Mouse (Mus musculus): ENCODE measurements around the gene Rrn3.
A peak's percentile ranks its signal among the peaks of the same experiment; 100 is the strongest.
"Not testable (repeated sequence)": the region's sequence is repeated elsewhere in the genome, so short reads cannot be mapped to it uniquely, and the experiment has no call there.

Rrn3 gene

GRCm38 (mm10) chr16:13780353-13781036 is at the start of gene Rrn3:
TSS of gene Rrn3 (plus strand) at chr16:13780708.
- DNase-seq = peak; percentile 99

GRCm38 (mm10) chr16:13732786-13733185 is 47.7 kb upstream of the Rrn3 start:
- peak; percentile 76 for DNase-seq

GRCm38 (mm10) chr16:13733518-13734137 is 46.9 kb upstream of the Rrn3 start:
- DNase-seq = peak; percentile 94

GRCm38 (mm10) chr16:13735977-13736376 is 44.5 kb upstream of the Rrn3 start:
- DNase-seq = no peak

- DNase-seq = not testable (repeated sequence)
These were observed 41.5 kb upstream of the Rrn3 start for GRCm38 (mm10) chr16:13739044-13739443.

GRCm38 (mm10) chr16:13740844-13741243 is 39.7 kb upstream of the Rrn3 start:
- DNase-seq = peak; percentile 75

GRCm38 (mm10) chr16:13747708-13748107 is 32.8 kb upstream of the Rrn3 start:
- DNase-seq = peak; percentile 51

GRCm38 (mm10) chr16:13748124-13748523 is 32.4 kb upstream of the Rrn3 start:
- DNase-seq = peak; percentile 17

GRCm38 (mm10) chr16:13748813-13749212 is 31.7 kb upstream of the Rrn3 start:
- DNase-seq = peak; percentile 11

GRCm38 (mm10) chr16:13749306-13749705 is 31.2 kb upstream of the Rrn3 start:
- no peak for DNase-seq

- peak; percentile 73 for DNase-seq
These were observed 30.5 kb upstream of the Rrn3 start for GRCm38 (mm10) chr16:13749981-13750380.

- peak; percentile 29 for DNase-seq
These were observed 29.9 kb upstream of the Rrn3 start for GRCm38 (mm10) chr16:13750626-13751025.

GRCm38 (mm10) chr16:13753986-13754385 is 26.5 kb upstream of the Rrn3 start:
- DNase-seq = no peak

GRCm38 (mm10) chr16:13754400-13755190 is 25.9 kb upstream of the Rrn3 start:
- peak; percentile 99 for DNase-seq

GRCm38 (mm10) chr16:13757823-13758222 is 22.7 kb upstream of the Rrn3 start:
- no peak for DNase-seq

- not testable (repeated sequence) for DNase-seq
These were observed 17.7 kb upstream of the Rrn3 start for GRCm38 (mm10) chr16:13762807-13763206.

GRCm38 (mm10) chr16:13764519-13764918 is 16.0 kb upstream of the Rrn3 start:
- no peak for DNase-seq

GRCm38 (mm10) chr16:13766367-13766766 is 14.1 kb upstream of the Rrn3 start:
- no peak for DNase-seq

- DNase-seq = not testable (repeated sequence)
These were observed 8.9 kb upstream of the Rrn3 start for GRCm38 (mm10) chr16:13771603-13772002.

- not testable (repeated sequence) for DNase-seq
These were observed 8.5 kb upstream of the Rrn3 start for GRCm38 (mm10) chr16:13772051-13772450.

- not testable (repeated sequence) for DNase-seq
These were observed 6.5 kb upstream of the Rrn3 start for GRCm38 (mm10) chr16:13774011-13774410.

GRCm38 (mm10) chr16:13774651-13775050 is 5.9 kb upstream of the Rrn3 start:
- DNase-seq = not testable (repeated sequence)

GRCm38 (mm10) chr16:13781216-13781615 is 708 bp downstream of the Rrn3 start:
- DNase-seq = no peak

GRCm38 (mm10) chr16:13785932-13786331 is 5.4 kb downstream of the Rrn3 start:
- no peak for DNase-seq
